Mouse (Mus musculus): ENCODE results near the gene B4gat1.

DNA sequence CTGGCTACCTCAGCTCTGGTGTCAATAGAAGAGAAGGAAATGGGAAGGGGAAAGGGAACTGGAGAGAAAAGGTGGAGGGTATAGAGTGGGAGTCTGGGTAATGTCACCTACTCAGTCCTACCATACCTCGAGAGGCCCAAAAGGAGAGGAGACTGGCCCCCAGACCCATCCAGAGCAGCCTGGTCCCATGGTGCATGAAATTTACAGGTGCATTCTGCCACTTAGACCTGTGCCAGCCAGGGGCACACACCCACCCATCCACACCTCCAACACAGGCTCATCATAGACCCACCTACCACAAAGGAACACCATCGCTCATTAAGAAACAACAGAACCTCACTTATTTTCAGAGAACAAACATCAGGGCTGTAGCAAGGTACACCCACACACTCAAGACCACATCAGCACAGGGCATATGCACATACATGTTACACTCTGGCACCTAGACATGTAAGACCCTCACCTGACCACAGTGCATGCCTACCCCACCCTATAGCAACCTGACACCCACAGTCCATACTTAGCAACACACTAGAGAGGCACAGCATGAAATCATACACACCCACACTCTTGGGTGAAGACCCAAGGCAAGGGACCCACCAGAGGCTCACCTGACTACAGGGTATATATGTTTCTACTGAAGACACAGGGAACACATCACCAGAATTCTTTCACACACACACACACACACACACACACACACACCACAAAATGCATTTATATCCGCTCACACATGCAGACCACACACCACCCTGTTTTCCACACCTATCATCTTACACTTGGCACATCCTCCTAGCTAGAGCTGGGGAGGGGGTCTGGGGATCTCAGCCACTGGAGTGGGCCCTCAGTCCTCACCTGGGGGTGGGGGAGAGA lies 45.6 kb downstream of the B4gat1 start:
- TF ChIP-seq ZC3H11A (IDR thresholded peaks at IDR 0.05; ENCODE audit: borderline replicate concordance, low read depth, low read length) = no peak
- TF ChIP-seq HCFC1 (IDR thresholded peaks at IDR 0.05; ENCODE audit: borderline replicate concordance, insufficient read depth, low read length) = no peak

Data from ES-E14 (cell line).